Mouse (Mus musculus) limb, embryonic 11.5 days (tissue): ENCODE results near the gene P2rx1. TPM values are rescaled to one million over a fixed set of nuclear protein-coding genes. Genes with fewer than 3 reads are reported as not detected.

Experiments
- ATAC-seq: fragments of 200-750 bp; cut with Nextera tagmentation; 2 replicates; pipeline ENCODE4 v1.8.0; 2017; ENCODE audit warnings: low read depth; ENCODE audit not compliant: insufficient number of reproducible peaks, low FRiP score, low TSS enrichment
- DNase-seq: peaks from one replicate; pipeline ENCODE4 v3.0.0-alpha.2; 2015; ENCODE audit warnings: low spot score
- H3K27ac ChIP-seq: fragments of 300-500 bp; sonication (generic); replicated peaks from 2 replicates; pipeline ENCODE4 v1.5.1; 2014; ENCODE audit warnings: low read depth, mild to moderate bottlenecking, low read length
- H3K27me3 ChIP-seq: fragments of 300-500 bp; sonication (generic); 2 replicates; pipeline ENCODE4 v1.6.1; 2014; ENCODE audit warnings: mild to moderate bottlenecking, low read length, mixed read lengths; ENCODE audit not compliant: control insufficient read depth, insufficient read depth
- H3K36me3 ChIP-seq: fragments of 300-500 bp; sonication (generic); 2 replicates; pipeline ENCODE4 v1.6.1; 2014; ENCODE audit warnings: mild to moderate bottlenecking, low read length, moderate library complexity, mixed read lengths; ENCODE audit not compliant: control insufficient read depth, insufficient read depth
- H3K4me1 ChIP-seq: fragments of 300-500 bp; sonication (generic); 2 replicates; pipeline ENCODE4 v1.6.1; 2014; ENCODE audit warnings: low read length, mixed read lengths; ENCODE audit not compliant: control insufficient read depth, insufficient read depth
- H3K4me2 ChIP-seq: fragments of 300-500 bp; sonication (generic); 2 replicates; pipeline ENCODE4 v1.6.1; 2014; ENCODE audit warnings: low read depth, mild to moderate bottlenecking, moderate library complexity; ENCODE audit not compliant: severe bottlenecking
- H3K4me3 ChIP-seq: fragments of 300-500 bp; sonication (generic); 2 replicates; pipeline ENCODE4 v1.5.1; 2014; ENCODE audit warnings: low read depth, low read length
- H3K9ac ChIP-seq: fragments of 300-500 bp; sonication (generic); 2 replicates; pipeline ENCODE4 v1.6.1; 2014; ENCODE audit warnings: mild to moderate bottlenecking, low read length
- H3K9me3 ChIP-seq: fragments of 300-500 bp; sonication (generic); 2 replicates; pipeline ENCODE4 v1.6.1; 2016; ENCODE audit warnings: low read length; ENCODE audit not compliant: control insufficient read depth
- WGBS: fragments of 180-500 bp; shearing (Covaris S2); extraction: QIAGEN DNeasy Blood & Tissue Kit; methylation state at CpG from one replicate; pipeline ENCODE4 v1.1.7; 2014; 5-methylcytosine and 5-hydroxymethylcytosine counted together
- microRNA-seq: library from miRNA; unstranded; fragments of <30 nt; microRNA quantifications from one replicate; pipeline ENCODE4, GENCODE M21; 2016
- polyA plus RNA-seq: library from polyadenylated mRNA; unstranded; fragments of >200 nt; fragmentation: Nextera tagmentation; extraction: Ambion mirVana; gene quantifications from 2 replicates; pipeline ENCODE4 v1.2.1, GENCODE M21; 2014

Gene P2rx1
- polyA plus RNA-seq, 1 experiment from 2014 or later = 1.3 TPM

GRCm38 (mm10) chr11:73052795-73053194 is 53.9 kb downstream of the P2rx1 start:
- Histone ChIP-seq H3K4me3 (no peak overlapping the region), H3K9me3 (no peaks in the 10 kb centered on the region), H3K27me3 (no peaks in the 10 kb centered on the region), H3K9ac (no peak overlapping the region), H3K4me1 (0 out of 2 replicates have a peak, but pooled peaks cover 4% of the 10 kb centered on the region), H3K4me2 (no peak overlapping the region), H3K36me3 (peaks cover 5% of the 10 kb centered on the region; the same call in 1 of the 2 replicates), H3K27ac (no peak overlapping the region)
- WGBS = 90% methylated on average over 1 of the region's 1 CpGs
- no peak for ATAC-seq
- DNase-seq = no peak

- WGBS = 90% methylated on average over 5 of the region's 5 CpGs
- H3K4me2 ChIP-seq = no peak overlapping the region
- no peak overlapping the region for H3K4me3 ChIP-seq
- H3K9ac ChIP-seq = no peak overlapping the region
- ATAC-seq = no peak
- H3K27ac ChIP-seq = no peak overlapping the region
- no peaks in the 10 kb centered on the region for H3K27me3 ChIP-seq
- peaks cover 3% of the 10 kb centered on the region; the same call in 1 of the 2 replicates for H3K36me3 ChIP-seq
- H3K9me3 ChIP-seq = no peaks in the 10 kb centered on the region
- H3K4me1 ChIP-seq = no peaks in the 10 kb centered on the region
- no peak for DNase-seq
Observed at GRCm38 (mm10) chr11:73057701-73058100, 58.8 kb downstream of the P2rx1 start.

- 93% methylated on average over 3 of the region's 3 CpGs for WGBS
Observed at GRCm38 (mm10) chr11:73059630-73060029, 60.7 kb downstream of the P2rx1 start.

GRCm38 (mm10) chr11:73061413-73061812 is 62.5 kb downstream of the P2rx1 start:
- no peak for DNase-seq
- H3K4me1 ChIP-seq = no peaks in the 10 kb centered on the region
- ATAC-seq = no peak
- no peak overlapping the region for H3K9ac ChIP-seq
- peaks cover 5% of the 10 kb centered on the region; the same call in 1 of the 2 replicates for H3K36me3 ChIP-seq
- no peaks in the 10 kb centered on the region for H3K9me3 ChIP-seq
- H3K4me2 ChIP-seq = no peak overlapping the region
- 94% methylated on average over 3 of the region's 3 CpGs for WGBS
- no peak overlapping the region for H3K27ac ChIP-seq
- no peak overlapping the region for H3K4me3 ChIP-seq
- H3K27me3 ChIP-seq = no peaks in the 10 kb centered on the region

More at GRCm38 (mm10) chr11:73059630-73060029, 60.7 kb downstream of the P2rx1 start:
- Histone ChIP-seq H3K4me1 (no peaks in the 10 kb centered on the region), H3K9me3 (no peaks in the 10 kb centered on the region), H3K36me3 (peaks cover 3% of the 10 kb centered on the region; the same call in 1 of the 2 replicates), H3K9ac (no peak overlapping the region), H3K4me2 (no peak overlapping the region), H3K27ac (no peak overlapping the region), H3K27me3 (no peaks in the 10 kb centered on the region), H3K4me3 (no peak overlapping the region)
- DNase-seq (no peak), ATAC-seq (no peak)

Small RNAs within 50 kb of the gene (microRNA-seq; reads per million reads assigned to microRNA genes)
- gene Gm44467 = not detected

Other genes starting within 250 kb of the P2rx1 start
- gene Cyb5d2, start 203.0 kb upstream of the P2rx1 start, polyA plus RNA-seq = 3.7 and 5.1 TPM in 2 replicates
- 7.2 and 7.7 TPM in 2 replicates for gene Zzef1, start 202.9 kb upstream of the P2rx1 start, polyA plus RNA-seq
- 0.67 and 0.97 TPM in 2 replicates for gene Atp2a3, start 37.9 kb upstream of the P2rx1 start, polyA plus RNA-seq
- 2.7 and 3.0 TPM in 2 replicates for gene Camkk1, start 19.9 kb downstream of the P2rx1 start, polyA plus RNA-seq
- gene Ncbp3, start 48.7 kb downstream of the P2rx1 start, polyA plus RNA-seq = 13.8 and 14.4 TPM in 2 replicates
- gene Itgae, start 91.5 kb downstream of the P2rx1 start, polyA plus RNA-seq = 0.51 and 0.54 TPM in 2 replicates
- 19.5 and 19.9 TPM in 2 replicates for gene Haspin, start 139.2 kb downstream of the P2rx1 start, polyA plus RNA-seq
- 0.08 TPM in 1 of 2 replicates, not detected in the other for gene P2rx5, start 161.3 kb downstream of the P2rx1 start, polyA plus RNA-seq
- 95.2 and 111 TPM in 2 replicates for gene Emc6, start 177.9 kb downstream of the P2rx1 start, polyA plus RNA-seq
- gene Tax1bp3, start 178.0 kb downstream of the P2rx1 start, polyA plus RNA-seq = 220 and 222 TPM in 2 replicates
- 23.6 and 25.5 TPM in 2 replicates for gene Ctns, start 199.9 kb downstream of the P2rx1 start, polyA plus RNA-seq
- gene Shpk, start 200.4 kb downstream of the P2rx1 start, polyA plus RNA-seq = 0.74 and 1.0 TPM in 2 replicates
- gene Trpv1, start 235.2 kb downstream of the P2rx1 start, polyA plus RNA-seq = 0.09 TPM in 2 replicates